Mouse (Mus musculus): ENCODE measurements around the gene Pomgnt2. TPM values are rescaled to one million over a fixed set of nuclear protein-coding genes. Genes with fewer than 3 reads are reported as not detected.

Pomgnt2 gene
- polyA plus RNA-seq, 1 experiment: 7.6 TPM

- H3K4me1 ChIP-seq (ENCODE audit: control insufficient read depth, insufficient read depth, low read length): no peaks in the 10 kb centered on the region
- H3K27ac ChIP-seq (ENCODE audit: insufficient read depth, low read length): no peak overlapping the region
- TF ChIP-seq POLR2A (IDR thresholded peaks at IDR 0.05; ENCODE audit: low read depth, low read length): no peak
- TF ChIP-seq CTCF (IDR thresholded peaks at IDR 0.05; ENCODE audit: borderline replicate concordance, insufficient read depth, low read length): no peak
- no peak overlapping the region for H3K4me3 ChIP-seq (ENCODE audit: insufficient read depth, low read length)
Observed at GRCm38 (mm10) chr9:121981466-121982105, 15.3 kb downstream of the Pomgnt2 start.

GRCm38 (mm10) chr9:121981046-121981445, 15.9 kb downstream of the Pomgnt2 start:
- H3K4me1 ChIP-seq (ENCODE audit: control insufficient read depth, insufficient read depth, low read length): no peaks in the 10 kb centered on the region
- no peak for TF ChIP-seq POLR2A (IDR thresholded peaks at IDR 0.05; ENCODE audit: low read depth, low read length)
- no peak for TF ChIP-seq CTCF (IDR thresholded peaks at IDR 0.05; ENCODE audit: borderline replicate concordance, insufficient read depth, low read length)
- H3K4me3 ChIP-seq (ENCODE audit: insufficient read depth, low read length): no peak overlapping the region
- H3K27ac ChIP-seq (ENCODE audit: insufficient read depth, low read length): no peak overlapping the region

GRCm38 (mm10) chr9:121975321-121975720, 21.6 kb downstream of the Pomgnt2 start:
- no peak for TF ChIP-seq CTCF (IDR thresholded peaks at IDR 0.05; ENCODE audit: borderline replicate concordance, insufficient read depth, low read length)
- no peak for TF ChIP-seq POLR2A (IDR thresholded peaks at IDR 0.05; ENCODE audit: low read depth, low read length)
- H3K4me1 ChIP-seq (ENCODE audit: control insufficient read depth, insufficient read depth, low read length): no peaks in the 10 kb centered on the region
- no peak overlapping the region for H3K27ac ChIP-seq (ENCODE audit: insufficient read depth, low read length)
- H3K4me3 ChIP-seq (ENCODE audit: insufficient read depth, low read length): no peak overlapping the region

- TF ChIP-seq CTCF (IDR thresholded peaks at IDR 0.05; ENCODE audit: borderline replicate concordance, insufficient read depth, low read length) (no peak), POLR2A (IDR thresholded peaks at IDR 0.05; ENCODE audit: low read depth, low read length) (no peak)
- Histone ChIP-seq H3K4me1 (ENCODE audit: control insufficient read depth, insufficient read depth, low read length) (no peaks in the 10 kb centered on the region), H3K27ac (ENCODE audit: insufficient read depth, low read length) (no peak overlapping the region), H3K4me3 (ENCODE audit: insufficient read depth, low read length) (no peak overlapping the region)
Observed at GRCm38 (mm10) chr9:121974141-121974986, 22.5 kb downstream of the Pomgnt2 start.

GRCm38 (mm10) chr9:121973207-121973606, 23.7 kb downstream of the Pomgnt2 start:
- H3K4me3 ChIP-seq (ENCODE audit: insufficient read depth, low read length): no peak overlapping the region
- no peaks in the 10 kb centered on the region; the same call in 1 of the 2 replicates for H3K4me1 ChIP-seq (ENCODE audit: control insufficient read depth, insufficient read depth, low read length)
- TF ChIP-seq CTCF (IDR thresholded peaks at IDR 0.05; ENCODE audit: borderline replicate concordance, insufficient read depth, low read length) (no peak), POLR2A (IDR thresholded peaks at IDR 0.05; ENCODE audit: low read depth, low read length) (no peak)
- no peak overlapping the region for H3K27ac ChIP-seq (ENCODE audit: insufficient read depth, low read length)

- Histone ChIP-seq H3K4me1 (ENCODE audit: control insufficient read depth, insufficient read depth, low read length) (no peaks in the 10 kb centered on the region; the same call in 1 of the 2 replicates), H3K4me3 (ENCODE audit: insufficient read depth, low read length) (no peak overlapping the region), H3K27ac (ENCODE audit: insufficient read depth, low read length) (no peak overlapping the region; the same call in 1 of the 2 replicates)
- no peak for TF ChIP-seq POLR2A (IDR thresholded peaks at IDR 0.05; ENCODE audit: low read depth, low read length)
- no peak for TF ChIP-seq CTCF (IDR thresholded peaks at IDR 0.05; ENCODE audit: borderline replicate concordance, insufficient read depth, low read length)
Observed at GRCm38 (mm10) chr9:121969841-121970381, 27.0 kb downstream of the Pomgnt2 start.

GRCm38 (mm10) chr9:121968258-121968657, 28.7 kb downstream of the Pomgnt2 start:
- no peaks in the 10 kb centered on the region; the same call in 1 of the 2 replicates for H3K4me1 ChIP-seq (ENCODE audit: control insufficient read depth, insufficient read depth, low read length)
- TF ChIP-seq CTCF (IDR thresholded peaks at IDR 0.05; ENCODE audit: borderline replicate concordance, insufficient read depth, low read length) (no peak), POLR2A (IDR thresholded peaks at IDR 0.05; ENCODE audit: low read depth, low read length) (no peak)
- H3K4me3 ChIP-seq (ENCODE audit: insufficient read depth, low read length): no peak overlapping the region
- H3K27ac ChIP-seq (ENCODE audit: insufficient read depth, low read length): no peak overlapping the region

GRCm38 (mm10) chr9:121964941-121965340, 32.0 kb downstream of the Pomgnt2 start:
- Histone ChIP-seq H3K4me3 (ENCODE audit: insufficient read depth, low read length) (no peak overlapping the region), H3K27ac (ENCODE audit: insufficient read depth, low read length) (no peak overlapping the region), H3K4me1 (ENCODE audit: control insufficient read depth, insufficient read depth, low read length) (peaks cover 4% of the 10 kb centered on the region; the same call in 1 of the 2 replicates)
- TF ChIP-seq POLR2A (IDR thresholded peaks at IDR 0.05; ENCODE audit: low read depth, low read length) (no peak), CTCF (IDR thresholded peaks at IDR 0.05; ENCODE audit: borderline replicate concordance, insufficient read depth, low read length) (no peak)

GRCm38 (mm10) chr9:121959966-121960635, 36.8 kb downstream of the Pomgnt2 start:
- TF ChIP-seq POLR2A (IDR thresholded peaks at IDR 0.05; ENCODE audit: low read depth, low read length) (no peak), CTCF (IDR thresholded peaks at IDR 0.05; ENCODE audit: borderline replicate concordance, insufficient read depth, low read length) (no peak)
- Histone ChIP-seq H3K27ac (ENCODE audit: insufficient read depth, low read length) (no peak overlapping the region), H3K4me1 (ENCODE audit: control insufficient read depth, insufficient read depth, low read length) (peaks cover 7% of the 10 kb centered on the region; the same call in 1 of the 2 replicates), H3K4me3 (ENCODE audit: insufficient read depth, low read length) (no peak overlapping the region)
